Mouse (Mus musculus) cortical plate, adult 2 months (tissue): ENCODE data around the gene Icam4.

Experiments
- CTCF ChIP-seq: fragments of 200-500 bp; IDR thresholded peaks from 2 replicates; pipeline ENCODE4 v1.5.1; 2011; ENCODE audit warnings: mild to moderate bottlenecking, control low read depth, low read length; ENCODE audit not compliant: insufficient read depth; ENCODE audit errors: extremely low read depth
- POLR2A ChIP-seq: fragments of 200-500 bp; IDR thresholded peaks from 2 replicates; pipeline ENCODE4 v1.6.1; 2011; ENCODE audit warnings: mild to moderate bottlenecking, low read length, control low read depth; ENCODE audit not compliant: insufficient read depth; ENCODE audit errors: extremely low read depth

DNA sequence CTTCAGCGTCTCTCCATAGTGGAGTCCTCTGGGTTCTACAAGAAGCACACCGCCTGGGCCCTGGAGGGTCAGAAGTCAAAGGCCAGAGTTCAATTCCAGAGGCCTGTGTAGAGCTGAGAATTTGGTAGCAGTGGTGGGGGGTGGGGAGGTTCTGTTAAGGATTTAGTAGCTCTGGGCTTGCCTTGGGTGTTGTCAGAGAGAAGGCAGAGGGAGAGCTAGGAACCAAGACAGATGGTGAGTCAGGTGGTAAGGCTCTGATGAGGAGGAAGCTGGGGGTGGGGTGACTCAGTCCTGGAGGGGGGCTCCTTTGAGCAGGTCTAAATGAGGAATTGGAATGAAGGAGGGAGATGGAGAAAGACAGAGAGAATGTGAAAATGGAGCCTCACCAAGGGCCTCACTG lies 33.8 kb downstream of the Icam4 start:
- TF ChIP-seq CTCF: no peak
- no peak for TF ChIP-seq POLR2A
